Mouse (Mus musculus): ENCODE data around the gene Unk.

Unk gene

GRCm38 (mm10) chr11:116029086-116029865 lies 846 bp upstream of the Unk start:
- in situ Hi-C loops (cut with MboI, MseI), result loop anchor here (10.0 kb wide), 1 partner anchor 1286 kb away; no protein-coding TSS in a partner anchor

DNA sequence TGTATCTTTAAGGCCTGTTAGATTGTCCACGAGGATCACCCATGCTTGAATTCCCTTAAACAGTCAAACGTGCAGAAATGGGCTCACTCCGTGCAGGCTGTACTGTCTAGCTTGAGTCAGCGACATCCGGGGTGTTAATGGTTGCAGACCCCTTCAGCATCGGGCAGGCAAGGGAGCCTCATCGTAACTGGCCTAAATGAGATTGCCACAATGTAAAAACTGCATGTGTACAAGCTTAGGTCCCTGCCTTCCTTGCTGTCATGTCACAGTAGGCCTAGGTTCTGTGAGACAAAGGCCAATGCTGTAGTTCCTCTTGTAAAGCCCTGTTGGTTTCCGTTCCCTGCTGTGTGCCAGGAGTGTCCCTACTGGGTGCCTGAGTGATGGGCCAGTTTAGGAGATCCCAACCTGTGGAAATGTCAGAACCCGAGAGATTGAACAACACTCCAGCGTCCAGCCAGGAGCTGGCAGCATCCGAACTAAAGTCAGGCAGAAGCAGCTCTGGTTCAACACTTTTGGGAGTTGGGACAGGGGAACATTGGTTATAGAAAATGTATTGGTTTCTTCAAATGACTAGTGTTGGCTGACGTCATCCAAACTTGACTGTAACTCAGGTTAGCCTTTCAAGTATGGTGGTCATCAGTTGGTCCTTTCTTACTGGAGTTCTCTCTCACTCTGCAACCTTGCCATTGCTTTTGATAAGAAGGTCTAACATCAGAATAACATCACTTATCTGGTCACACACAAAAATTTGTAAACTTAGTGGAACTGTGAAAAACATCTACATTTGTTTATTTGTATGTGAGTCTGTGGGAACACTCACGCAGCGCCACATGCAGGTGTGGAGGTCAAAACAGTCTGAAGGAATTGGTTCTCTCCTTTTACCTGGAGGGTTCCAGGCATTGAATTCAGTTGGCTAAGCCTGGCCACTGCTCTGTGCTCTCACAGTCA lies 1.1 kb downstream of the Unk start:
- in situ Hi-C loops (cut with MboI, MseI), result no loop called here

DNA sequence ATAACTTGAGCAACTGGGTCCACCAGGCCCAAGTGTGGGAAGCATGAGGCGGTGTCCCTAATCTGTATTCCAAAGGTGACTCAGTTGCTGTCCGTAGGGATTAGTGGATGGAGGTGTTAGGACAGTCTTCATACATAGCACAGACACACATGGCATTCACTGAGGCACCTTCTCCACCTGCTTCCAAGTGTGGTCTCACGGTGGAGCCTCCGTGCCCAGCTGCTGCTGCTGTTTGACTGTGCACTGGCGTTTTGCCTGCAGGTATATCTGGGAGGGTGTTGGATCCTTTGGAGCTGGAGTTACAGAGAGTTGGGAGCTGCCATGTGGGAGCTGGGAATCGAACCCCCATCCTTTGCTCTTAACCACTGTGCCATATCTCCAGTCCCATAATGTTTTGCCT lies 4.5 kb downstream of the Unk start:
- in situ Hi-C loops (cut with MboI, MseI), result no loop called here

DNA sequence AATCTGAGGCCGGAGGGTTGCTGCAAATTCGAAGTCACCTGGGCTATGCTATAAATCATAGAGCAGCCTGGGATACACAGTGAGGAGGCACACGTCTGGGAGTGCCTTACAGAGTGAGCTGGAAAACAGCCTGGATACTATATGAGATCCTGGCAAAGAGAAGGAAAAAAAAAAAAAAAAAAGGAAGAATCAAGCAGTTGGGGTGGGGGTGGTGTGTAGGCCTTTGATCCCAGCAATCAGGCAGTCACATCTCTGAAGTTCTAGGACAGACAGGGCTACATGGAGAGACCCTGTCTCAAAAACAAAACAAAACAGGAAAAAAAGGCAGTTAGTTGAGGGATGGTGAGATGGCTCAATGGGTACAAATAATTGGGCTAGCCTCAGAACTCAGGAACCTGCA lies 6.5 kb downstream of the Unk start:
- in situ Hi-C loops (cut with MboI, MseI), result no loop called here

DNA sequence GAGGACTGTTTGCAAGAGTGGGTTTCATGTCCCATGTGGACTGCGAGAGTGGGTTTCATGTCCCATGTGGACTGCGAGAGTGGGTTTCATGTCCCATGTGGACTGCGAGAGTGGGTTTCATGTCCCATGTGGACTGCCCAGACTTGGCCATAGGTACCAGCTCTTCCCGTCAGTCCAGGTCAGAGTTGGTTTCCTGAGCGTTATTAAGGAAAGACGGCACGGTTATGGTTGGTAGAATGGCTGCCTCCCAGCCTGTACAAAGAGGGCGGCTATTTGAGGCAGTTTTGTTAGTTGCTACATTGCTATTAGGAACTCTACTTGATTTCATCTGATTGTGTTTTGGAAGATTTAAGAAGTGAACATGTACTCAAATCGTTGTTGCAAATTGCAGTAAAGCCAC lies 7.7 kb downstream of the Unk start:
- in situ Hi-C loops (cut with MboI, MseI), result no loop called here

DNA sequence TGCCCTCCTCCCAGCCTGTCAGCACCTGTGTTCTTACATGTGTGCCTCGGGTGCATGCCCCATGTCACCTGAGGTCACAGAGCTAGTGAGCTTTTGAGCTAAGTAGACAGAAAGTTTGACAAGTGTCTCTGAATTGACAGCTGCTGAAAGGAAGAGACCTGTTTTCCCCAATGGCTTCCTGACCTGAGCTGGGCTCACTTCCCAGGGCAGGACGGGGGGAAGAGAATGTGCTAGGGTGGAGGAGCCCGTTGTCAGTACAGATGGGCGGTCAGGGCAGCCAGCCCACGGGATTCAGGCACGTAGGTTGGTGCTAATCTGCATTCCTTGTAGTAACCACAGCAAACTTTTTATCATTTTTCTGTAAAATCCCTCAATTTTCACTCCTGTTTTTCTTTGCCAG lies 10.5 kb downstream of the Unk start:
- in situ Hi-C loops (cut with MboI, MseI), result no loop called here

DNA sequence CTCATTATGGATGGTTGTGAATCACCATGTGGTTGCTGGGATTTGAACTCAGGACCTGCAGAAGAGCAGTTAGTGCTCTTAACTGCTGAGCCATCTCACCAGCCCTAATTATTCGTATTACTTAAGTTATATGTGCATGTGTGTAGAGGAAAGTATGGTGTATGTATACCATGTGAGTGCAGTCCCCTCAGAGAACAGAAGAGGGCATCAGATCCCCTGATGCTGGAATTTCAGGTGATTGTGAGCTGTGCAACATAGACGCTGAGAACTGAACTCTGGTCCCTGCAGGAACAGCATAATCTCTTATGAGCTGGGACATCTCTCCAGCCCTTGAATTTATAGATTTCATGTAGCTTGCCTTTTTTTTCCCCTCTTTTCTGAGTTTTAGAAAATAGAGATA lies 11.7 kb downstream of the Unk start:
- in situ Hi-C loops (cut with MboI, MseI), result no loop called here

DNA sequence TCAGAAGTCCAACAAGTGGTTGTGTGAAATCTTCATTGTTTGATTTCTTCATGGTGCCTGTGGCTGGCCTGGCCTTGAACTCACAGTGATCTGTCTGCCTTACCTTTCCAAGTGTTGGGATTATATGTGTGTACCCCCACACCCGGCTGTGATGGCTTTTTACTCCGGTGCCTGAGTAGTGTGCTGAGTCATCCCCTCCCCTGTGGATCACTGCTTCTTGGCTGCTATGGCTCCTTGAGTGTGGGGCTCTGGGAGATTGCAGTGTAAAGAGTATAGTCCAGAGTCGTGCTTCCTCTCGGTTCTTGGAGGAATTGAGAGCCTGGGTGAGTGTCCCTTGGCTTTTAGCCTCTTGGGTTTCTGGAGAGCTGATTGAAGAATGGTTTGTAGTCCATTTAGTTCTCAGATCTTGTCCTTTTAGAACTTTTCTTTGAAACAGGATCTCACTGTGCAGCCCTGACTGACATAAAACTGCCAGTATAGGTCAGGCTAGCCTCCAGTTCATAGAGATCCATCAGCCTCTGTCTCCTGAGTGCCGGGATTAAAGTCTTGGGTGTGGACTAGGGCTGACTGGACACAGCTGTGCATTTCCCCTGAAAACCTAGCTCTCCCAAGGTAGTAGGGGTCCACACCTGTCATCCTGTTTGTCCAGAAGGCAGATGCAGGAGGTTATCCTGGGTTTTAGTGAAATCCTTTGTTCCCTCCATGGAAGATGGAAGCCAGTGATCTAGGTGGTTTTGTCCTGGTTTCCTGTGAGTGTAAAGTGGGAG lies 12.4 kb downstream of the Unk start:
- in situ Hi-C loops (cut with MboI, MseI), result no loop called here

DNA sequence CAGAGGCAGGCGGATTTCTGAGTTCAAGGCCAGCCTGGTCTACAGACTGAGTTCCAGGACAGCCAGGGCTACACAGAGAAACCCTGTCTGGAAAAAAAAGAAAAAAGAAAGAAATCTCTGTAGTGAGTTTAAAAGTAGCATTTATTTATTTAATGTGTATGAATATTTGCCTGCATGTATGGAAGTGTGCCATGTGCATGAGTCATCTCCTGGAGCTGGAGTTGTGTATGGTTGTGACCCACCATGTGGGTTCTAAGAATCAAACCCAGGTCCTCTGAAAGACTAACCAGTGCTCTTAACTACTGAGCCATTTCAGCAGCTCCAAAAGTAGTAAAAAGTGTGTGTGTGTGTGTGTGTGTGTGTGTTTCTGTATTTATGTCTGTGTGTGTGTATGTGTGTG lies 13.2 kb downstream of the Unk start:
- in situ Hi-C loops (cut with MboI, MseI), result no loop called here

DNA sequence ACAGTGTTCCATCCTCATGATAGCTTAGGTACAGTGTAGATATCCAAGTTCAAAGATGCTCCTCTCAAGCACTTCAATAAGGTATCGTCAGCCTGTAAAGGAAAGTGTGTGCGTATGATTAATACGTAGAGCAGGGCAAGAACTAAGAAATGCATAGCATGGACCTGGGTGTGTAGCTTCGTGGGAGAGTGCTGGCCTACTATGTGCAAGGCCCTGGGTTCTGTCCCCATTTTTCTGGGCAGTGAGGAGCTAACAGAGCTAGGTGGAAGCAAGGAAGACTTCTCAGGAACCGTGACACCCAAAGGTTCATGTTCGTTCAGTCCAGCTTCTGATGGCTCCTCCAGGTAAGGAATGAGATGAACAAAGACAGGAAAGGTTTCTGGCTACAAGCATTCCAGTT lies 15.1 kb downstream of the Unk start:
- in situ Hi-C loops (cut with MboI, MseI), result no loop called here

GRCm38 (mm10) chr11:116049610-116050009 lies 19.5 kb downstream of the Unk start:
- in situ Hi-C loops (cut with MboI, MseI), result loop anchor here (10.0 kb wide), 1 partner anchor 915 kb away; no protein-coding TSS in a partner anchor

DNA sequence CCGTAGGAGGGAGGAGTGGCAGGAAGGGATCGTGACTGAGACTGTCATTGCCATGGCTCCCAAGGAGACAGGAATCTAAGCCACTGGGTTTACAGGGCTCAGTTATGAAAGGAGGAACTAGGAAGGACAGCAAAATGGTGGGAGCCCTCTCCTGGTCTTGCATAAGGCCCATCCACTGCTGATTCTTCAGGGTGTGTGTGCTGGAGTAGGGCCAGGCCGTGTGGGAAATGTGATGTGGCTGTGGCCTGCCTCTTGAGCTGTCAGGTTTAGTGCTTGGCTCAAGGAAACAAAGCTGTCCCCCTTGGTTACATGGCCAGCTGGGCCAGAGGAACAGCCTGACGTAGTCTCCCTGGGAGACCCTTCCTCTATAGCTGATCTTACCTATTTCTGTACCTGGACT lies 20.1 kb downstream of the Unk start:
- in situ Hi-C loops (cut with MboI, MseI), result loop anchor here (10.0 kb wide), 1 partner anchor 915 kb away; no protein-coding TSS in a partner anchor

DNA sequence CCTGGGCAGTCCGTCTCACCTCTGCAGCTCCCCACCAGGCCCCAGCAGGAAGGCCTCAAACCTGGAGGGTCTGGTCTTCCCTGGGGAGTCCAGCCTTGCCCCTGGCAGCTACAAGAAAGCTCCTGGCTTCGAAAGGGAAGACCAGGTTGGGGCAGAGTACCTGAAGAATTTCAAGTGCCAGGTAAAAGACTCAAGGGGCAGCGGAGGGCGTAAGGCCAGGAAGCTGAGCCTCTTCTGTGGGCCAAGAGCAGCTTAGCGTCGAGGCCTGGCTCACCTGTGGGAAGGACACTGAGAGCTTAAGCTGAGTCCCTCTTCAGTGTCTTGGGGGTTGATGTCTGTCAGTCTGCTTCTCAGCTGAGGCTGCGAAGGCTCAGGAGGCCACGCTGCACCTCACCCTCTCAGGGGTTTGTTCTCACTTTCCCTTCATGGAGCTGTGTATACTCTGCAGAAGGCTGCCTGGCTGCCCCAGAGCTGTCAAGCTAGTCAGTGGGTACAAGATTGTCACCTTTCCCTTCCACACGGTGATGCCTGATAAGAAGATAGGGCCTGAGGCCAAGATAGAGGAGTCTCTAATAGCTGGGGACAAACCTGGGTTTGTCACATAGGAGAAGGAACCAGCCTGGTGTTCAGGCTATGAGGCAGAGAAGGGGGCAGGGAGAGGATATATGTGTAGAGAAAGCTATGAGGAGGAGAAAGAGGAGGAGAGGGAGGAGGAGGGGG lies 23.5 kb downstream of the Unk start:
- in situ Hi-C loops (cut with MboI, MseI), result loop anchor here (10.0 kb wide), 1 partner anchor 911 kb away; no protein-coding TSS in a partner anchor

DNA sequence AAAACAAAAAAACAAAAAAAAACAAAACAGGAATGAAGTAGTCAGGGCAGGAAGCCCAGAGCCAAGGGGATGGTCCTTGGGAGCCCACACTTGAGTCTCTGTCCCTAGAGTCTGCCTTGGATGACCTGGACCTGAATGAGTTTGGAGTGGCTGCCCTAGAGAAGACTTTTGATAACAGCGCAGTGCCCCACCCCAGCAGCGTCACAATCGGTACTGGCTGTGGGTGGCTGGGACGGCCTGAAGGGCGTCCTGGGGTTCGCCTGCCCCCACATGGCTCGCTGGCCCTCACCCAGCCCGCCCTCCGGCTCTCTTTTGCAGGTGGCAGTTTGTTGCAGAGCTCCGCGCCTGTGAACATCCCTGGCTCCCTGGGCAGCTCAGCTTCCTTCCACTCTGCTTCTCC lies 25.8 kb downstream of the Unk start:
- in situ Hi-C loops (cut with MboI, MseI), result loop anchor here (10.0 kb wide), 1 partner anchor 909 kb away; no protein-coding TSS in a partner anchor

- in situ Hi-C loops (cut with MboI, MseI), result loop anchor here (10.0 kb wide), 1 partner anchor 907 kb away; no protein-coding TSS in a partner anchor
Observed at GRCm38 (mm10) chr11:116057237-116057881, 27.2 kb downstream of the Unk start.

DNA sequence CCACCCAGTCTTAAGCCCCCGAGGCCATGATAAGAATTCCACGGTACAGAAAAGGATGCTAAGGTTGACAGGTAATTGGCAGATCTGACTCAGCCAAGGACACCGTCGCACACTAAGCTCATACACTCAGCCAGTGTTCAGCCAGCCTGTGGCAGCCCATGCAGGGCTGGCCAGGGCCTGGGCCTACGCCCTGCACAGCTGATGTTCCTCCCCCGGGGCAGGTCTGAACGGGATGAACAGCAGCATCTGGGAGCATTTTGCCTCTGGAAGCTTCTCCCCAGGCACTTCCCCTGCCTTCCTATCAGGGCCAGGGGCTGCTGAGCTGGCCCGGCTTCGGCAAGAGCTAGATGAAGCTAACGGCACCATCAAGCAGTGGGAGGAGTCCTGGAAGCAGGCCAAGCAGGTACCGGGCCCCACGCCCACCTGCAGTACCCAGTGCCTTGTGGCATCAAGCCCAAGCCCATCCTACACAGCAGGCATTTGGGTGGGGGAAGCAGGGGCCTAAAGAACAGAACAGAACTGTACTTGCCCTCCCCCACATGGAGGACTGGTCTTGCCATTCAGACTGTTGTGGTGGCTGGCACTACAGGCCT lies 28.0 kb downstream of the Unk start:
- in situ Hi-C loops (cut with MboI, MseI), result loop anchor here (10.0 kb wide), 1 partner anchor 907 kb away; no protein-coding TSS in a partner anchor

DNA sequence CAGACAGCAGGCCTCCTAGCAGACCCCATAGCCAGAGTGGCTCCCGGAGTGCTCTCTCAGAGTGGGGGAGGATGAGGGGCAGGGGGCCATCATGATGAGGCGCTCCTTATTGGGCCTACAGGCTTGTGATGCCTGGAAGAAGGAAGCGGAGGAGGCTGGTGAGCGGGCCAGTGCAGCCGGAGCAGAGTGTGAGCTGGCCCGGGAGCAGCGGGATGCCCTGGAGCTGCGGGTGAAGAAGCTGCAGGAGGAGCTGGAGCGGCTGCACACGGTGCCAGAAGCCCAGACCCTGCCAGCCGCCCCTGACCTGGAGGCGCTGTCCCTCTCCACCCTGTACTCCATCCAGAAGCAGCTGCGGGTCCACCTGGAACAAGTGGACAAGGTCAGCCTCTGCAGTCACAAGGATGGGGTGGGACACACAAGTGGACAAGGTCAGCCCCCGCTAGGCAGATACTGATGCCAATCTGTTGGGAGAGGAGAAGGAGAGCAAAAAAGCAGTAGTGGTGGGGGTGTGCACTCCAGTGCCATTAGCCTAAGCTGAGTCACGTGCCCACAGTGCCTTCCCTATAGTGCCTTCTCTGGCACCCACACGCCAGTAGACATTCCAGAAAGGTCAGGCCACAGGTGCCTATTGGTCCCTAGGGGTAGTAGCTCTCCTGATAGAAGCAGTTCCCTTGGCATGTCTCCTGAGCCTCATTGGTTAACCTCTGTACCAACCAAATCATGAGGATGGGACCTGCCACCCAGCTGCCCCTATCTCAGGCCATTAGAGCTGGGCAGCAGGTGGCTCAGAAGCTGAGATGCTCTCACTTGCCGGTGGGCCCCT lies 29.0 kb downstream of the Unk start:
- in situ Hi-C loops (cut with MboI, MseI), result loop anchor here (10.0 kb wide), 1 partner anchor 906 kb away; no protein-coding TSS in a partner anchor

- in situ Hi-C loops (cut with MboI, MseI), result loop anchor here (10.0 kb wide), 1 partner anchor 905 kb away; no protein-coding TSS in a partner anchor
Observed at GRCm38 (mm10) chr11:116059691-116060025, 29.5 kb downstream of the Unk start.

- in situ Hi-C loops (cut with MboI, MseI), result no loop called here
Observed at GRCm38 (mm10) chr11:116060596-116060995, 30.5 kb downstream of the Unk start.
